Mouse (Mus musculus): ENCODE data around the gene Pld1.

The Pld1 gene

GRCm38 (mm10) chr3:27994175-27994990, 55.9 kb downstream of the Pld1 start:
- no peak for DNase-seq

- DNase-seq = no peak
Observed at GRCm38 (mm10) chr3:28004321-28004720, 65.8 kb downstream of the Pld1 start.

GRCm38 (mm10) chr3:28007684-28008083, 69.2 kb downstream of the Pld1 start:
- peak in 1 of 2 experiments; percentile 9 for DNase-seq

GRCm38 (mm10) chr3:28008369-28008768, 69.9 kb downstream of the Pld1 start:
- no peak for DNase-seq

- no peak for DNase-seq
Observed at GRCm38 (mm10) chr3:28012177-28012576, 73.7 kb downstream of the Pld1 start.

- DNase-seq = no peak
Observed at GRCm38 (mm10) chr3:28013441-28013840, 74.9 kb downstream of the Pld1 start.

- no peak for DNase-seq
Observed at GRCm38 (mm10) chr3:28017002-28017401, 78.5 kb downstream of the Pld1 start.

GRCm38 (mm10) chr3:28019727-28020126, 81.2 kb downstream of the Pld1 start:
- DNase-seq = no peak

GRCm38 (mm10) chr3:28020404-28020803, 81.9 kb downstream of the Pld1 start:
- DNase-seq = no peak

- DNase-seq = no peak
Observed at GRCm38 (mm10) chr3:28022191-28022590, 83.7 kb downstream of the Pld1 start.

GRCm38 (mm10) chr3:28026876-28027275, 88.4 kb downstream of the Pld1 start:
- no peak for DNase-seq

GRCm38 (mm10) chr3:28028456-28028855, 90.0 kb downstream of the Pld1 start:
- DNase-seq = no peak

GRCm38 (mm10) chr3:28030860-28031259, 92.4 kb downstream of the Pld1 start:
- DNase-seq = no peak

- DNase-seq = no peak
Observed at GRCm38 (mm10) chr3:28031643-28032243, 93.2 kb downstream of the Pld1 start.

GRCm38 (mm10) chr3:28033898-28034297, 95.4 kb downstream of the Pld1 start:
- DNase-seq = no peak

GRCm38 (mm10) chr3:28034707-28035333, 96.3 kb downstream of the Pld1 start:
- no peak for DNase-seq

- no peak for DNase-seq
Observed at GRCm38 (mm10) chr3:28037320-28037932, 98.9 kb downstream of the Pld1 start.

- DNase-seq = no peak
Observed at GRCm38 (mm10) chr3:28038106-28038505, 99.6 kb downstream of the Pld1 start.

- peak in 1 of 2 experiments; percentile 7 for DNase-seq
Observed at GRCm38 (mm10) chr3:28039760-28040159, 101.3 kb downstream of the Pld1 start.

- no peak for DNase-seq
Observed at GRCm38 (mm10) chr3:28041236-28041635, 102.7 kb downstream of the Pld1 start.

- DNase-seq = no peak
Observed at GRCm38 (mm10) chr3:28042366-28042765, 103.9 kb downstream of the Pld1 start.

- no peak for DNase-seq
Observed at GRCm38 (mm10) chr3:28047599-28047998, 109.1 kb downstream of the Pld1 start.

GRCm38 (mm10) chr3:28049526-28049925, 111.0 kb downstream of the Pld1 start:
- no peak for DNase-seq

Data from cerebellum, postnatal 14 days (tissue).